Mouse (Mus musculus): Measurements from ENCODE around the gene Lsg1.

GRCm38 (mm10) chr16:30510504-30511451, 76.6 kb downstream of the Lsg1 start:
- TF ChIP-seq CTCF (IDR thresholded peaks at IDR 0.05; ENCODE audit: low read depth) = no peak
- peak; percentile 23 for TF ChIP-seq EP300 (optimal IDR thresholded peaks at IDR 0.05)

Data from stomach, postnatal 0 days (tissue).